Mouse (Mus musculus): ENCODE measurements around the gene Aff3.
A peak's percentile ranks its signal among the peaks of the same experiment; 100 is the strongest.
"Not testable (repeated sequence)": the region's sequence is repeated elsewhere in the genome, so short reads cannot be mapped to it uniquely, and the experiment has no call there.

Gene Aff3

GRCm38 (mm10) chr1:38439751-38440470, 224.8 kb downstream of the Aff3 start:
- DNase-seq (ENCODE audit: low spot score in 2 of 2) = no peak

- peak in 1 of 2 experiments; percentile 24 for DNase-seq (ENCODE audit: low spot score in 2 of 2)
Observed at GRCm38 (mm10) chr1:38438447-38438846, 226.3 kb downstream of the Aff3 start.

- DNase-seq (ENCODE audit: low spot score in 2 of 2) = no peak
Observed at GRCm38 (mm10) chr1:38437671-38438070, 227.1 kb downstream of the Aff3 start.

- DNase-seq (ENCODE audit: low spot score in 2 of 2) = no peak
Observed at GRCm38 (mm10) chr1:38436471-38437340, 228.0 kb downstream of the Aff3 start.

GRCm38 (mm10) chr1:38430311-38430710, 234.4 kb downstream of the Aff3 start:
- DNase-seq (ENCODE audit: low spot score in 2 of 2) = not testable (repeated sequence)

- DNase-seq (ENCODE audit: low spot score in 2 of 2) = no peak
Observed at GRCm38 (mm10) chr1:38428708-38429683, 235.8 kb downstream of the Aff3 start.

GRCm38 (mm10) chr1:38422921-38423320, 241.8 kb downstream of the Aff3 start:
- DNase-seq (ENCODE audit: low spot score in 2 of 2) = no peak

GRCm38 (mm10) chr1:38419331-38419730, 245.4 kb downstream of the Aff3 start:
- no peak for DNase-seq (ENCODE audit: low spot score in 2 of 2)

GRCm38 (mm10) chr1:38418181-38419032, 246.3 kb downstream of the Aff3 start:
- no peak for DNase-seq (ENCODE audit: low spot score in 2 of 2)

GRCm38 (mm10) chr1:38417196-38417595, 247.6 kb downstream of the Aff3 start:
- no peak for DNase-seq (ENCODE audit: low spot score in 2 of 2)

GRCm38 (mm10) chr1:38415511-38415910, 249.2 kb downstream of the Aff3 start:
- DNase-seq (ENCODE audit: low spot score in 2 of 2) = no peak

- no peak for DNase-seq (ENCODE audit: low spot score in 2 of 2)
Observed at GRCm38 (mm10) chr1:38411106-38411505, 253.6 kb downstream of the Aff3 start.

- DNase-seq (ENCODE audit: low spot score in 2 of 2) = peak in 1 of 2 experiments; percentile 30
Observed at GRCm38 (mm10) chr1:38410457-38410856, 254.3 kb downstream of the Aff3 start.

GRCm38 (mm10) chr1:38408241-38408640, 256.5 kb downstream of the Aff3 start:
- DNase-seq (ENCODE audit: low spot score in 2 of 2) = no peak

GRCm38 (mm10) chr1:38403781-38404180, 261.0 kb downstream of the Aff3 start:
- no peak for DNase-seq (ENCODE audit: low spot score in 2 of 2)

- DNase-seq (ENCODE audit: low spot score in 2 of 2) = no peak
Observed at GRCm38 (mm10) chr1:38401856-38402255, 262.9 kb downstream of the Aff3 start.

- DNase-seq (ENCODE audit: low spot score in 2 of 2) = no peak
Observed at GRCm38 (mm10) chr1:38399269-38399668, 265.5 kb downstream of the Aff3 start.

GRCm38 (mm10) chr1:38398566-38398965, 266.2 kb downstream of the Aff3 start:
- peak in 1 of 2 experiments; percentile 29 for DNase-seq (ENCODE audit: low spot score in 2 of 2)

GRCm38 (mm10) chr1:38395194-38395681, 269.5 kb downstream of the Aff3 start:
- no peak for DNase-seq (ENCODE audit: low spot score in 2 of 2)

GRCm38 (mm10) chr1:38394493-38394892, 270.3 kb downstream of the Aff3 start:
- no peak for DNase-seq (ENCODE audit: low spot score in 2 of 2)

Measured in cerebellum, postnatal 4 days (tissue).